In the genomic region with DNA sequence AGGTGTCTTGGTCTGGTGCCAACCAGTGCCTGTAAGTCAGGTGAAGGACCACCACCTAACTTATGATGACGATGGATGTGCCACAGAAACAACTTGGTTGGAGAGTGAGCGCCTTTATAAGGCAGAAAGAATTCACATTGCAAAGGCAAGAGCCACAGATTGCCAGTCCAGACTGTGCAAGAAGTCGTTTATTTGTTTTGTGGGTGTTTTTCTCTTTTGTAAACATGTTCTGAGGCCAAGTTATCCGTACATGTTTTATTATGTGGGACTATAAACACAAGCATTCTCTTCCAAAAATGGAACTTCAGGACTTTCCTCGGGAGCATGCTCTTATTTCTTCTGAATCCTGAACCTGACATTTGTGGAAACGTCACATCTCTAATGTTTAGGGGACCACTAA, we compare ENCODE assay signal across 24 mouse cellular contexts.
"Had no signal": no experiment of that assay in that cellular context is flagged by ENCODE, and none has a peak within 500 bp of the region (broad histone marks: within the 10 kb centered on the region; RNA-seq: fewer than 3 reads in every experiment).

No protein-coding gene starts in this region.

- H3K4me1 ChIP-seq: heart, embryonic 13.5 days; heart, embryonic 15.5 days; hindbrain, embryonic 13.5 days; hindbrain, embryonic 15.5 days had no signal

- H3K9ac ChIP-seq: forebrain, postnatal 0 days; heart, embryonic 13.5 days; heart, embryonic 15.5 days; hindbrain, embryonic 13.5 days; hindbrain, embryonic 15.5 days; kidney, embryonic 15.5 days; limb, embryonic 13.5 days; limb, embryonic 15.5 days had no signal

- H3K27me3 ChIP-seq: heart, embryonic 13.5 days; heart, embryonic 15.5 days; hindbrain, embryonic 13.5 days; hindbrain, embryonic 15.5 days; kidney, embryonic 15.5 days; limb, embryonic 13.5 days; limb, embryonic 15.5 days had no signal

- H3K36me3 ChIP-seq: heart, embryonic 13.5 days; heart, embryonic 15.5 days; hindbrain, embryonic 13.5 days; hindbrain, embryonic 15.5 days; kidney, embryonic 15.5 days; limb, embryonic 13.5 days; limb, embryonic 15.5 days had no signal

- H3K4me3 ChIP-seq: heart, adult 2 months; heart, embryonic 13.5 days; heart, embryonic 15.5 days; hindbrain, embryonic 13.5 days; hindbrain, embryonic 15.5 days; kidney, embryonic 15.5 days; limb, embryonic 13.5 days; limb, embryonic 15.5 days had no signal

- ATAC-seq: forebrain, postnatal 0 days; hindbrain, postnatal 0 days; intestine, embryonic 16.5 days had no signal

- H3K9me3 ChIP-seq: heart, embryonic 13.5 days; heart, embryonic 15.5 days; hindbrain, embryonic 13.5 days; hindbrain, embryonic 15.5 days; kidney, embryonic 15.5 days; limb, embryonic 13.5 days; limb, embryonic 15.5 days had no signal

- DNase-seq: forebrain, postnatal 0 days; gastrocnemius, postnatal 14 days; gastrocnemius, postnatal 36 days; heart, adult 2 months; heart, postnatal 14 days; heart, postnatal 36 days; kidney, adult 11 months; kidney, adult 2 months; kidney, adult 9 months; kidney, postnatal 10 days; kidney, postnatal 25 days; layer of hippocampus, adult 9-11 months; layer of hippocampus, postnatal 36 days; left cerebral cortex, postnatal 4 days had no signal

- H3K27ac ChIP-seq: heart, adult 2 months; heart, embryonic 13.5 days; heart, embryonic 15.5 days; hindbrain, embryonic 13.5 days; hindbrain, embryonic 15.5 days; hindbrain, postnatal 0 days; kidney, embryonic 15.5 days; limb, embryonic 13.5 days; limb, embryonic 15.5 days had no signal

- H3K4me2 ChIP-seq: heart, embryonic 11.5 days; heart, embryonic 13.5 days; heart, embryonic 15.5 days; hindbrain, embryonic 13.5 days; hindbrain, embryonic 15.5 days; kidney, embryonic 15.5 days; limb, embryonic 13.5 days; limb, embryonic 15.5 days had no signal
